In the genomic region with DNA sequence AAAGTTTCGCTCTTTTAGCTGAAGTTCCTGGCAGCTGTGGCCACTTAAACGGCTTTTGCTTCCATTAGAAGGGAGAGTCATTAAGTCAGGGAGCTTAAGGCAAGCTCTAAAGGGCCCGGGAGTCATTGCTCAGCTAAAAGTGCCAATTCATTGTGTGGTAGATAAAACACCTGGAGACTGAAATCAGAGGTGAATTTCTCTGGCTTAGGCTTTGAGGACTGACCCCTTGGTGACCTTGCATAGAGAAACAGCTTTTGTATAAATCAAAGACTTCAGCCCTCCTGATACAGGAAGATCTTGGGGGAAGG, we compare ENCODE assay signal across 9 mouse cellular contexts.
DNase-seq lines count a peak whose midpoint lies in the region; ATAC-seq and TF ChIP-seq lines count a peak whose summit lies in the region.
"Had no signal": no experiment of that assay in that cellular context is flagged by ENCODE, and none has a peak within 500 bp of the region (broad histone marks: within the 10 kb centered on the region; RNA-seq: fewer than 3 reads in every experiment).

No protein-coding gene starts in this region.

- DNase-seq in kidney, adult 9 months = no peak
- no peak for DNase-seq in forebrain, embryonic 10.5 days (ENCODE audit: extremely low spot score, low spot score)
- no peak for DNase-seq in right cerebral cortex, postnatal 36 days (ENCODE audit: low spot score in 2 of 2)
- DNase-seq in left cerebral cortex, adult 9 months (ENCODE audit: low spot score in 2 of 2) = no peak
- no peak for DNase-seq in cerebellum, adult 11-12 months
- DNase-seq: left cerebral cortex, postnatal 4 days had no signal

- TF ChIP-seq CTCF in intestine, postnatal 0 days (IDR thresholded peaks at IDR 0.05; ENCODE audit: low read depth) = no peak

- 0% methylated on average over 3 of the region's 3 CpGs for WGBS in kidney, embryonic 16.5 days
- WGBS in forebrain, embryonic 10.5 days = 2% methylated on average over 3 of the region's 3 CpGs
- 5% methylated on average over 3 of the region's 3 CpGs for WGBS in intestine, postnatal 0 days
- 2% methylated on average over 3 of the region's 3 CpGs for WGBS in neural tube, embryonic 15.5 days

- no peaks in the 10 kb centered on the region for H3K27me3 ChIP-seq in kidney, embryonic 16.5 days (ENCODE audit: insufficient read depth, low read length)
- H3K27me3 ChIP-seq in forebrain, embryonic 10.5 days (ENCODE audit: poor library complexity, severe bottlenecking) = peaks cover 53% of the 10 kb centered on the region
- H3K27me3 ChIP-seq in intestine, postnatal 0 days (replicated peaks; ENCODE audit: control insufficient read depth, insufficient read depth, low read length) = no peaks in the 10 kb centered on the region
- H3K27me3 ChIP-seq in neural tube, embryonic 15.5 days (replicated peaks) = no peaks in the 10 kb centered on the region

- no peak for ATAC-seq in kidney, embryonic 16.5 days (ENCODE audit: low FRiP score, low TSS enrichment)
- no peak for ATAC-seq in intestine, postnatal 0 days
- ATAC-seq in neural tube, embryonic 15.5 days (ENCODE audit: low FRiP score) = no peak

- no peaks in the 10 kb centered on the region for H3K36me3 ChIP-seq in kidney, embryonic 16.5 days (ENCODE audit: insufficient read depth, low read length)
- H3K36me3 ChIP-seq in forebrain, embryonic 10.5 days (replicated peaks) = no peaks in the 10 kb centered on the region
- no peaks in the 10 kb centered on the region for H3K36me3 ChIP-seq in intestine, postnatal 0 days (ENCODE audit: control insufficient read depth, insufficient read depth)
- H3K36me3 ChIP-seq in neural tube, embryonic 15.5 days = no peaks in the 10 kb centered on the region

- no peak overlapping the region for H3K9ac ChIP-seq in kidney, embryonic 16.5 days (replicated peaks; ENCODE audit: low read length)
- 0 out of 2 replicates have a peak overlapping the region, but pooled peaks have one; percentile 17 for H3K9ac ChIP-seq in intestine, postnatal 0 days (ENCODE audit: low read depth, low read length)
- H3K9ac ChIP-seq in neural tube, embryonic 15.5 days (replicated peaks) = no peak overlapping the region

- no peaks in the 10 kb centered on the region for H3K9me3 ChIP-seq in kidney, embryonic 16.5 days (ENCODE audit: low read length)
- no peaks in the 10 kb centered on the region for H3K9me3 ChIP-seq in forebrain, embryonic 10.5 days
- no peaks in the 10 kb centered on the region for H3K9me3 ChIP-seq in intestine, postnatal 0 days (ENCODE audit: control insufficient read depth)
- H3K9me3 ChIP-seq in neural tube, embryonic 15.5 days (replicated peaks) = no peaks in the 10 kb centered on the region

- H3K4me1 ChIP-seq in kidney, embryonic 16.5 days (ENCODE audit: insufficient read depth, low read length) = peaks cover 43% of the 10 kb centered on the region
- H3K4me1 ChIP-seq in forebrain, embryonic 10.5 days = peaks cover 35% of the 10 kb centered on the region
- peaks cover under 1% of the 10 kb centered on the region; the same call in 1 of the 2 replicates for H3K4me1 ChIP-seq in intestine, postnatal 0 days (replicated peaks; ENCODE audit: control insufficient read depth, insufficient read depth, low read length)
- H3K4me1 ChIP-seq in neural tube, embryonic 15.5 days = peaks cover 26% of the 10 kb centered on the region

- peak overlapping the region; percentile 2; the same call in 1 of the 2 replicates for H3K27ac ChIP-seq in kidney, embryonic 16.5 days (ENCODE audit: low read length)
- H3K27ac ChIP-seq in forebrain, embryonic 10.5 days = no peak overlapping the region
- H3K27ac ChIP-seq in intestine, postnatal 0 days (ENCODE audit: low read depth, low read length) = no peak overlapping the region
- H3K27ac ChIP-seq in neural tube, embryonic 15.5 days (replicated peaks) = no peak overlapping the region

- H3K4me3 ChIP-seq in kidney, embryonic 16.5 days (ENCODE audit: low read length) = peak overlapping the region; percentile 6
- peak overlapping the region; percentile 21; the same call in 1 of the 2 replicates for H3K4me3 ChIP-seq in forebrain, embryonic 10.5 days
- H3K4me3 ChIP-seq in intestine, postnatal 0 days (ENCODE audit: low read depth, low read length) = peak overlapping the region; percentile 23
- 0 out of 2 replicates have a peak overlapping the region, but pooled peaks have one; percentile 15 for H3K4me3 ChIP-seq in neural tube, embryonic 15.5 days (replicated peaks)

- H3K4me2 ChIP-seq in kidney, embryonic 16.5 days (replicated peaks; ENCODE audit: low read depth, low read length) = peak overlapping the region; percentile 40
- H3K4me2 ChIP-seq in intestine, postnatal 0 days (replicated peaks; ENCODE audit: low read depth) = peak overlapping the region; percentile 60
- peak overlapping the region; percentile 51 for H3K4me2 ChIP-seq in neural tube, embryonic 15.5 days
